Mouse (Mus musculus) monocyte, adult 5-6 weeks (primary cell): ENCODE measurements around the gene Pik3ap1. TPM values are rescaled to one million over a fixed set of nuclear protein-coding genes. Genes with fewer than 3 reads are reported as not detected.
"Not testable (repeated sequence)": the region's sequence is repeated elsewhere in the genome, so short reads cannot be mapped to it uniquely, and the experiment has no call there.

Experiments
- ATAC-seq: fragments of 153-309, 156-312 bp; replicated peaks from 2 replicates; pipeline ENCODE4 v1.8.0; 2017; ENCODE audit warnings: mild to moderate bottlenecking; ENCODE audit not compliant: low TSS enrichment, insufficient number of reproducible peaks, severe bottlenecking, poor library complexity, low FRiP score
- total RNA-seq: library from RNA; stranded (forward); fragments of 200-1000, 200-491, 200-594 nt; gene quantifications from 3 replicates; pipeline ENCODE4 v1.2.3, GENCODE M21; 2017

Pik3ap1 gene
- total RNA-seq, 1 experiment from 2014 or later: 216 TPM

- ATAC-seq: no peak
These were observed 42.3 kb downstream of the Pik3ap1 start for GRCm38 (mm10) chr19:41342592-41343090.

GRCm38 (mm10) chr19:41341677-41342076, 43.2 kb downstream of the Pik3ap1 start:
- peak; percentile 19; the same call in 1 of the 2 replicates for ATAC-seq

GRCm38 (mm10) chr19:41339020-41339836, 45.7 kb downstream of the Pik3ap1 start:
- ATAC-seq: peak; percentile 76

- ATAC-seq: no peak
These were observed 46.5 kb downstream of the Pik3ap1 start for GRCm38 (mm10) chr19:41338379-41338778.

- ATAC-seq: 0 out of 2 replicates have a peak, but pooled peaks have one; percentile 9
These were observed 49.2 kb downstream of the Pik3ap1 start for GRCm38 (mm10) chr19:41335721-41336120.

GRCm38 (mm10) chr19:41332986-41333385, 51.9 kb downstream of the Pik3ap1 start:
- ATAC-seq: no peak

- peak; percentile 63 for ATAC-seq
These were observed 52.7 kb downstream of the Pik3ap1 start for GRCm38 (mm10) chr19:41332228-41332627.

GRCm38 (mm10) chr19:41330401-41330800, 54.5 kb downstream of the Pik3ap1 start:
- ATAC-seq: no peak

- ATAC-seq: no peak
These were observed 54.9 kb downstream of the Pik3ap1 start for GRCm38 (mm10) chr19:41329961-41330360.

GRCm38 (mm10) chr19:41328743-41329142, 56.2 kb downstream of the Pik3ap1 start:
- ATAC-seq: peak; percentile 45

GRCm38 (mm10) chr19:41323813-41324212, 61.1 kb downstream of the Pik3ap1 start:
- no peak for ATAC-seq

- no peak for ATAC-seq
These were observed 61.8 kb downstream of the Pik3ap1 start for GRCm38 (mm10) chr19:41323125-41323524.

GRCm38 (mm10) chr19:41321149-41321548, 63.8 kb downstream of the Pik3ap1 start:
- ATAC-seq: peak; percentile 83

- peak; percentile 24; the same call in 1 of the 2 replicates for ATAC-seq
These were observed 67.4 kb downstream of the Pik3ap1 start for GRCm38 (mm10) chr19:41317315-41318095.

- ATAC-seq: no peak
These were observed 70.2 kb downstream of the Pik3ap1 start for GRCm38 (mm10) chr19:41314696-41315095.

- peak; percentile 27; the same call in 1 of the 2 replicates for ATAC-seq
These were observed 71.2 kb downstream of the Pik3ap1 start for GRCm38 (mm10) chr19:41313663-41314062.

GRCm38 (mm10) chr19:41312587-41312986, 72.3 kb downstream of the Pik3ap1 start:
- not testable (repeated sequence) for ATAC-seq

GRCm38 (mm10) chr19:41312027-41312426, 72.9 kb downstream of the Pik3ap1 start:
- no peak for ATAC-seq

GRCm38 (mm10) chr19:41310971-41311703, 73.8 kb downstream of the Pik3ap1 start:
- no peak; the same call in 1 of the 2 replicates for ATAC-seq
